Mouse (Mus musculus) R1 (cell line): ENCODE measurements around the gene Gpr88.

Experiments used
- DNase-seq: peaks from one replicate; pipeline ENCODE4 v3.0.0-alpha.2; 2018; ENCODE audit warnings: low read depth, low spot score

Gene Gpr88

DNA sequence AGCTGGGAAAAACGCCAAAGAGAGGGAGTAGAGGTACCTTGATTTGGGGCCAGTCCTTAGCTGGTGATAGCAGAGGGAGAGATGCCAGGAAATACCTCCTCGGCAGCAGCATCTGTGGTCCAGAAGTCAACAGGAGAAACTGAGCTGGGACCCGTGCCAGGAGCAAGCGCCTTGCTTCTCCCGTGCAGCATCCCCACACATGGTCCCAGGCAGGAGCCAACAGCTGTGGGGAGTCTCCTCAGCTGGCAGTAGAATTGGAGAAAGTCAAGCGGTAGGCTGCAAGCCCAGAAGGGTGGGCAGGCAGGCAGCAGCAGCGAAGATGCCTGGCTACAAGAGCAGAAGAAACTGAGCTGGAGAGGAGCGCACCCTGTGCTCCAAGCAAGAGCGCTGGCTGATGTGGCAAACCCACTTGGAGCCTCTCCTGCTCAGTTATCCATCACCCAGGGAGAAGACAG, at the start of gene Gpr88:
Gene Gpr88, minus strand, starts transcription at position 427 of the 455 bp plus-strand sequence.
- peak; percentile 18 for DNase-seq

DNA sequence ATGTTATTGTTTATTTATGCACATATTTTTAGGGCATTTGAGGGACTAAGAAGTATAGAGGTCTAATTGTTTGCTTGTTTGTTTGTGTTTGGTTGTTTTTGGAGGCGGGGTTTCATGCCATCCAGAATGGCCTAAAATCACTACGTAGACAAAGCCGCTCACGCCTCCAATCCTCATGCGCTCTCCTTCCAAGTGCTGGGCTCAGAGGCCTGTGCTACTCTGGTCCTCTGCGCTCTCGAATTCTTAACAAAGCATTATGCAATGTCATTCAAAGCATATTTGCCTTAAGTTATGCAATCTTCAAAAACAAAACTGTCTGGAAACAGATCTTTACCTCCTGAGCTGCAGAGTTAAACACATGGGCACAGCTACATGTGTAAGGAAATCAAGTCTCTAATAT, 49.3 kb upstream of the Gpr88 start:
- DNase-seq = no peak

DNA sequence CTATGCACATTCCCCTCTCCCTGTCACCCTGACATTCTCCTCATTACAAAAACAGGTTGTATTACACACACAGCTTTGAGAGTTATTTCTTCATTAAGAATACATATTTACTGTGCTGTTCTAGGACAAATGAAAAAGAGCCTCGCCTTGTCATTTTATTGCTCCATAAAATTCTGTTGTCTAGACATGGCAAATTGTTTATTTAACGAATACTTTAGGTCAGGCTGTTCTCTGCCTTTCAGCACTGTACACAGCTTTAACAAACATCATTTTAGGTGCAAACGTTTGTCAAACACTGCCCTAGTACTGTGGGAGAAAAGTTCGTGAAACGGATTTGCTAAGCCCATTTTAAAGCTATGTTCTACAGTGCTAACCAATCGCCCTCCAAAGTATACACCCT, 48.5 kb upstream of the Gpr88 start:
- no peak for DNase-seq

DNA sequence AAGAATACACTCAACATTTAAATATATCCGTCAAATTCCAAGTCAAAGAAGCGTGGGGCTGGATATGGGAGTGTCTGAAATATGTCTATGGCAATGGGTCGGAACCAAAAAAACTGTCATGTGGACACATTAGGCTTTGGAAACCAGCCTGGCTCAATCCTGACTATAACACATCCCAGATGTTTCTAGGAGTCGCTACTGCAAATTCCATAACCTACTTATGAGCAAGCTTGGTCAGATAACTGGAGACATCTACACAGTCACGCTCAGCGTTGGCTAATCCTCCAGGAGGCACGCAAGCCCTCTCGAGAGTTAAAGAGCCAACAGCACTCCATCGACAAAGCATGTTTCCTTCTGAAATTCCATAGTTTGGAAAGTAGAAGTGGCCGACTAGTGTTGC, 45.4 kb upstream of the Gpr88 start:
- no peak for DNase-seq

DNA sequence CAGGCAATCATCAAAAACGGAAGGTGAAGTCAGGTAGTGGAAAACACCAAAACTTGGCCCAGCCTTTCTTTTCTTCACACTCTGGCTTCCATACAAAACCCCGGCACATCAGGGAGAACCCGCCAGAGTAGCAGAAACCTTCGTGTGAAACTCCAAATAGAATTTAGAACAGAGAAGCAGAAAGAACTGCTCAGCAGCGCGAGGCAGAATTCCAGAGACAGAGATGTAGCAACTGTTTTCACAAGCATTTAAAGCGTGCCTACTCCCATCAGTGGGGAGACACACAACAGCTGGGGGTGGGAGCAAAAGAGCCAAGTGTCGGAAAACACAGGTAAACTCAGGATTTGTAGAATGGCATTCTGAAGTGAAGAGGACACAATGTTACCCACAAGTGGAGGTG, 44.7 kb upstream of the Gpr88 start:
- DNase-seq = no peak

DNA sequence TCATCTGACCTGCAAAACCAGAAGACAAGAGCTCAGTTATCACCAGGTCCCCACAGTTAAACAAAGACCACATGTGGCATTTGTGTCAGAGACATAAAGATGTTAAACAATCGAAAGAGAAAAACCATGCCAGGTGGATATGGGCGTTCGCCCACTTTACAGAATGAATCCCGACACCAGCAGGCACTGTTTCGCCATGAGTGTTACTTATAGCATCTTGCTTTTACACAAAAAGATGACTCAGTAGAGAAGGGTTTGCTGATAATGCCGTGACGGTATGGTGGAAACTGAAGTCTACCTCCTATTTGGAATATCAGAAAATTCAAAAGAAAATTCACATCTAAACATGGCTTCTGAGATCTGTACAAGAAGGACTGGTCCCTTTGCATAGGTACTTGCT, 43.9 kb upstream of the Gpr88 start:
- no peak for DNase-seq

DNA sequence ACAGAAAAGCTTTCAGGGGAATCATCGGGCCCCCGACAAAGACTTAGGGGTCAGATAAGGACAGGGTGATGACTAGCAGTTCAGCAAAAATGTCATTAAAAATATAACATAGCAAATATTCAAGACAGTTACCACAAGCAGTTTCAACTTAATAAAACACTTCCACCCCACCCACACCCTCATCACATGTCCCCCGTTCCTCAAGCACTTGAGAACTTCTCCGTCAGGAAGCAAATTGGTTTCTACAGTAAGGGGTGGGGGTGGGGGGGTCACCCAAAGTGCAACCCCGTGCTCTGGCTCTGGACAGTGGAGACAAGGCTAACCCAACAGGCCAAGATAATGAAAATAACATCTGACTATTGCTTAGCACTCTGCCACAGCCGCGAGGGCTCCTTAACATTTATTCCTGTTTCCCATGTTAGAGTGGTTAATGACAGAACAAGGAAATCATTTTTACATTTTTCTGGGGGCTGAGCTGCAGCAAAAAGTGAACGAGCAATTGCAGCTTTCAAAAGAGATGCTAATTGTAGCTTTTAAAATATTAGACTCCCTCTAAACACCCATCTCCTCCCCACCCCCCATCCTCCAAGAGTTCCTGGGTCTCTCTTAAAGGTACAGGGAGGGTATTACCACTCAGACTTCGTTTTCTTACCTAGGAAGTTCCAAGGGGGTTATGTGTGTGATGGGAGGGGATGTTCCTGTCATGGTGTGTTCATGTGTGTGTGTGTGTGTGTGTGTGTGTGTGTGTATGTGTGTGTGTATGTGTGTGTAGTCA, 36.9 kb upstream of the Gpr88 start:
- DNase-seq = no peak

DNA sequence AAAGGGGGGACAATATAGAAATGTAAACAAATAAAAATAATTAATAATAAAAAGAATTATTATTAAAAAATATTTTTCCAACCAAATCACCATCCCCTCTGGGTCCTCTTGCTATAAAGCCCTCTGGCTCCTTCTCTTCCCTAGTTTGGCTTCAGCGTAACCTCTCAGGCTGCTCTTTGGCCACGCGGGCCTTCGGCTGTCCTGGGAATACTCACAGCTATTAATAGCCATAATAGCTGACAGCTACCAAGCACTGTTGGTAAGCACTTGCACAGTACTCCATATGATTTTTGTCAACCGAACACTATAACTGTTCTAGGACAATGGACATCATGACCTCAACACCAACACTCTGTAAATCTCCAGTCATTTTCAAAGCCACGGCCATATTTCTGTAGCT, 35.5 kb upstream of the Gpr88 start:
- DNase-seq = no peak

DNA sequence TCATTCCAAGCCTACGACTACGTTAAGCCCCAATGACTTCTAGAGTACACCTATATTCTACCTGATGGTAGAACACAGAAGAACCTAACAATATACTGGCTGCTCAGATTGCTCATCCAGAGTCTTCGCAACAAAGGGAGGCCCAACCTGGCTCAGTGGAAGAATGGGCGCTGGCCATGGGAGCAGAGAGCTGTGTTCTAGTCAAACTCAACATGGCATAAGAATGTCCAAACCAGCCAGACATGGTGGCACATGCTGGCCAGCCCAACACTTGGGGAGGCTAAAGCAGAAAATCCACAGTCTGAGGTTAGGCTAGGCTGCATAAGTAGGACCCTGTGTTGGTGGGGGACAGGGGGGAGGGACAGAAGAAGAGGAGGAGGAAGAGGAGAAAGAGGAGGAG, 31.4 kb upstream of the Gpr88 start:
- DNase-seq = no peak

DNA sequence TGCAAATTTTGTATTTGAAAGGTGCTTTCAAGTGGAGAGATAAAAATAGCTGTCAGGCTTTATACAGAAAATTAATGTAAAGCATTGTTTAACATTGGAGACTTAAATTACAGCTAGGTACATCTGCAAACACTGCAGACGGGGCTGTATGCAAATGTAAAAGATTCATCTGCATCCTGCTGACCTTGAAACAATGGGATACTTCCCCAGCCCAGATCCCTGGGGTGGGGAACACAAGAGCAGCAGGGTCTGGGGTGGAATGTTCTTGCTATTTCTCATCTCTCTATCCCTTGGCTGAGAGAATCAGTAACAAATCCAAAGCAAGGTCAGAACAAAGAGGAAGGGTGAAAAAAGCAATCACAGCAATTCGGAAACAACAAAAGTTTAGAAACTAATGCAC, 30.7 kb upstream of the Gpr88 start:
- peak; percentile 75 for DNase-seq

DNA sequence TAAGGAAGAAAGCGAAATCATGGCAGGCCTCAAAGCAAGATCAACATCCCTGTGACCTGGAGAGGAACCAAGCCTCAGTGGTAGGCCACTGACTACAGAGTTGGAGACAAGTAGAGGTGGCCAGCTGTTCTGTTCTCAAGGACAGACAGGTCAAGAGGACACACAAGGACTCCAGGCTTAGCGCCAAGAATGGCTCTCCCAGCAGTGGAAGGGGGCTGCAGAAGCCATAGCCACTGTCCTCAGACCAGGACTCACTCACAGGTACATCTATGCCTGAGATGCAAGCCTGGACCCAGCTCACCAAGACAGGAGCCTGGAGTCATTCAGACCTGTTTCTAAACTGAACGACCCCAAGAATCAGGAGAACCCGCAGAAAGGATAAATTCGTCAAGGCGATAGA, 28.4 kb upstream of the Gpr88 start:
- DNase-seq = no peak

DNA sequence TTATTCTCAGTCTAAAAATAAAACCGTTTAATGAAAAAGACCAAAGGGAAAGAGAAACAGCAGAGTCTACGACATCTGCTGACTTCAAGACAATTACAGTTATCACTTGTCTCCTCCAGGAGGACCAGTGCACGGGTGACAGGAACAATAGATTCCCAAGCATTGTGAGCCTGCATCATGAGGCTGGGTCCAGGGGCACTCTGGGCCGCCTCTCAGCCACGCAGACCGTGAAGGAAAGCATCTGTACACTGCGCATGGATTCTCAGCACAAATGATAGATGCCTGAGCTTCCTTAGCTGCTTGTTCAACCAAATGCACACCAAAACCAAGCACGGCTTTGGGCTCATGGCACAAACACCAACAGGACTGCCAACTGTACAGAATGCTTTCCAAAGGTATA, 23.8 kb upstream of the Gpr88 start:
- DNase-seq = no peak

DNA sequence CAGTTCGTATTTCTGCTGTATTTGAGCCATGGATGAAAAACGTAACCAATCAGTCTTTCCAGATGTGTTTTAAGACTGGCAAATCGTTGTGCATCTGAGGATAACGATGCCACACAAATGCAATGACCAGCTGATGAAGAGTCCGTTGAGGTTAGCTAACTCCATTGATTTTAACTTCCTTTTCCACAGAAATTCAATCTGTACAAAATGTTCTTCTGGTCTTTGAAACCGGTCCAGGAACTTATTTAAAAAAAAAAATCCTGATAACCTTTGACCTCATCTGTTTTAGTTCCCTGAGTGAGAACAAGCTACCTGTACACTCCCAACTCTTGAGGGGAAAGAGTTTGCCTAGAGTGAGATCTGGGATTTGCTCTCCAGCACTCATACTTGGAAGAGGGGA, 18.4 kb upstream of the Gpr88 start:
- DNase-seq = no peak

DNA sequence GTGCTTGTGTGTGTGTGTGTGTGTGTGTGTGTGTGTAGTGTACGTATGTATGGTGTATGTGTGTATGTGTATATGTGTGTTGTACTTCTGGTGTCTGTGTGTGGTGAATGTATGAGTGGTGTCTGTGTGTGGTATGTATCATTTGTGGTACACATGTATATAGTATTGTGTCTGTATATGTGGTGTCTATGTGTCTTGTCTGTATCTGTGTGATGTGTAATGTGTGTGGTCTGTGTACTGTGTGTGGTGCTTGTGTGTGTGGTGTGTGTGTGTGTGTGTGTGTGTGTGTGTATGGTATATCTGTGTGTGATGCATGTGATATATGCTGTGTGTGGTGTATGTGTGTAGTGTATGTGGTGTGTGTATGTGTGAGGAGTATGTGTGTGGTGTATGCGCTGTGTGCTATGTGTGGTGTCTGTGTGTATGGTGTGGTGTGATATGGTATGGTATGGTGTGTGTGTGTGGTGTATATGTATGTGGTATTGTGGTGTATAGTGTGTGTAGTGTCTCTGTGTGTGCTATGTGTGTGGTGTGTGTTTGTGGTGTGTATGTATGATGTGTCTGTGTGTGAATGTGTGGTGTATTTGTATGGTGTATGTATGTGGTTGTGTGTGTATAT, 13.8 kb upstream of the Gpr88 start:
- DNase-seq = no peak

DNA sequence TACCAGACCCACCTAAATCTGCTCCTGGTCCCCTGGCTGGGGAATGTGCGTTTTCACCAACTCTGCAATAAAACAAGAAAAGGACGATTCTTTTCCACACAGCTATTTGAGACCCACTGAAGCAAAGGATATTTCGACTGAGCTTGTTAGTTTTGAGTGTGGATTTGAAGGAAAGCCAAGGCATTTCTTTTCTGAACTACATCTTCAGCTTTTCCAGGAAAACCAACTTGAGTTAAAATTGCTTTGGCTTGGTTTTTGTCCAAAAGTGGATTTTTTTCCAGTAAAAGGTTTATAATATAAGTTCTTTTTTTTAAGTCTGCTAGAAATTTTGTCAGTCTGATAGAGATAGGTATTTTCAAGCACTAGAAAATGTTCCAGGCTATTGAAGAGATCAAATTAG, 13.1 kb upstream of the Gpr88 start:
- DNase-seq = no peak

DNA sequence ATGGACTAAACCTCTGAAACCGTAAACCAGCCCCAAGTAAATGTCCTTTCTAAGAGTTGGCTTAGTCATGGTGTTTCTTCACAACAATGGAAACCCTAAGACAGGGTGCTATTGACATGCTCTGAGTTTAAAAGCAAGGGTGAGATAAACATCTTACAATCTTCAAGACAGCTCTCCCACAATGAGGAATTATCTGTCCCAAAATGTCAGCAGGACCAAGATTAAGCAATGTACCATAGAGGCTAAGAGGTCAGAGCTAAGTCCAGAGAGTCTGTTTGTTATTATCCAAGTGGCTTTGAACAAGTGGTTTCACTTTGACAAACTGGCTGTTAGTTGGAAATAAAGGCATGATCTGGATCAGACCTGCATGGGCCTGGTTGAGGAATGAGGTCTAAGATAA, 10.7 kb upstream of the Gpr88 start:
- no peak for DNase-seq

DNA sequence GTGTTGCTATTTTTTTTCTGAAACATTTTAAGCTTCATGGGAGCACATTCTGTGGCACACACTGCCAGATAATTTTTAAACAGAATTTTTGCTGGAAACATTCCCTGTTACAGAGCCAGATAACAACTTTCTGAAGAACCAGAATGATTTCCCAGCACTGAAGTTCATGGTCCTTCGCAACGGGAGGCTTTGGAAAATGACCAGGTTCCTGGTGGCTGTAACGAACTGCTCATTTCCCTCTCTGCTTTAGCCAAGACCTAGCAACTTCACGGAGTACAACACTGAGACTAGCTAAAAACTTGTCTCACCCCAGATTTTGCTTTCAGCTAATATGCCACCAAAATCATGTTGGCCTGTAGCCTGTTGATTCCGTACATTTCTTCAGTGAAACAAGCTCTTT, 9.8 kb upstream of the Gpr88 start:
- no peak for DNase-seq

DNA sequence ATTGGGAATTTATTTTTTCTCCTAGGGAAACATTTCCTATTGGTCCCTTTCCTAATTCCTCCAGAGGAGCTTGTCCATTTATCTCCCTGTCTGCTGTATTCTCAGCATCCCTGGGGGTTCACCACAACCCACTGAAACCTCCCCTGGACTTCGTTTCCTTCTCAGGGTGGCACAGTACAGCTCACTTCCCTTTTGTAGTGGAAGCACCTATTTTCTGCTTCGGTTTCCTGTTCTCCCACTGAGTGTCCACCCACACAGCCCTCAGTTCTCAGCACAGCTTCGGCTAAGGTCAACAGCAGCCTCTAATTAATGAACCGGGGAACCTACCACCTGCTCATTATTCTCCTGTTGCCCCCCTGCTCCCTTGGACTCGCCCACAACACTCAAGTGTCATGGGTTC, 2.8 kb upstream of the Gpr88 start:
- no peak for DNase-seq

DNA sequence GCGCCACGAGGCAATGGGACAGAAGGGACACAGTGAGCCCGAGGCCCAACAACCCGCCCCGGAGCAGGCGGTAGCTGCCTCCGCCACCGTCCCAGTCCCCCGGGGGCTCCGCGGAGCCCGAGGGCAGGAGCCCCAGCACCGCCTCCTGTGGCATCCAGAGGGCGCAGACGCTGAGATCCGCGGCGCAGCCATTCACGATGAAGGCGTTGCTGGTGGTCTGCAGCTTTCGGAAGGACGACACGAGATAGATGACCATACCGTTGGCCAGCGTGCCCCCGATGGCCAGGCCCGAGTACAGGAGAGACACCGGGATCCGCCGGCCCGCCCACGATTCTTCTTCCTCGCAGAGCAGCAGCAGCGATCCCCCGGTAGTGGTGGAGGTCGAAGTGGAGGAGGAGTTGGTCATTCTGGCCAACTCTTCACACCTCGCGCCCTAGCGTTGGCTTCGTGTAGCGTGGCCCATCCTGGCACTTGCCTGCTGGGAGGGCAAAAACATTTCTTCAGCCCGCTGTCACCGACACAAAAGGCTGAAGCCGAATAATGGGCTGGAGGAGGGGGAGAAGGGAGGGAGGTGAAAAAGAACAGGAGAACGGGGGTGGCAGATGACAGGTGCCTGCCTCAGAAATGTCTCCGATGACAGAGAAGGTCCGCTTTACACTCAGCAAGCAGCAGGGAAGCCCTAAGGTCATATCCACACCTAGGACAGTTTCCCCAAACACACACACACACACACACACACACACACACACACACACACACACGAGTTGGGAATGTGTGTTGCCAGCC, 855 bp downstream of the Gpr88 start:
- DNase-seq = peak; percentile 27

DNA sequence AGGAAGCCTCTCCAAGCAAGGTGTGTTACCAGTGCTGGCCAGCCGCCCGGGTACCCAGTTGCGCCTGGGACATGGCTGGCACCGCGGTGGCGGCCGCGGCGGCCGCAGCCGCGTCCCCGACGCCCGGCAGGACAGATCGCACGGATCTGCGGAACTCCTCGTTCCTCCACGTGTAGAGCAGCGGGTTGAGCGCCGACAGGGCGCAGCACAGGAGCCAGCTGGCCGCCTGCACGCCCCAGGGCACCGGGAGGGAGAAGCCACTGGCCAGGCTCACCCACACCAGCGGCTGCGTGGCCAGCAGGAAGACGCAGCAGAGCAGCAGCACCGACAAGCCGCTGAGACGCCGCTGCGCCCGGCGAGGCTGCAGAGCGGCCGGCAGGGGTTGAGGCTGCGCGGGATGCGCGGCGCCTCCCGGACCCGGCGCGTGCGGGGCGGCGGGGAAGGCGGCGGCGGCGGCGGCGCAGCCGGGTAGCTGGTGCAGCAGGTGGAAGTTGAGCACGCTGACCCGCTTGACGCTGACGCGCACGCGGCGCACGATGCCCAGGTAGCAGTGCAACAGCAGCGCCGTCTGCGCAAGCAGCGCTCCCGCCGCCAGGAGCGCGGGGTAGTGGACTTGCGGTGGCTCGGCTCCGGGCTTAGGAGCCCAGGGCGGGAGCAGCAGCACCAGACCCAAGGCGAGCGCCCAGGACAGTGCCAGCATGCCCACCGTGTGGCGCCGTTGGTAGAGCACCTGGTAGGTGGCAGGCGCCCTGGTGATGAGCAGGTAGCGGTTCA, 1.6 kb downstream of the Gpr88 start:
- peak; percentile 46 for DNase-seq

DNA sequence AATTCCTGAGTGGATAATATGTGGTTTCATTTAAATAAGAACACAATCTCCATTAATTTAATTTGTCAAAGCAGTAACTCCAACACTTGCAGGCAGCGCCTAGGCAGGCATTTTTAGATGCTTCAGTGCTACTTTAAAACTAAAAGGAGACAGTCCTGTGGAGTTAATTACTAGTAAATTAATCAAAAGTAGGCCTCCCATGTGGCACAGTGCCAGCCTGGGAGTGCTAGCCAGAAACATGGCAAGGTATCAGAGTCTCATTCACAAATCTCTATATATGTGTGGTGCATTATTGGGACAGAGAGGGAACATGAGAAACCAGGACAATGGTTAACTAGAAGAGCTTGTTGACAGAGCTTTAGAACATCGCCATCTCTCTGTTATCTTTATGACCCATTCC, 4.3 kb downstream of the Gpr88 start:
- no peak for DNase-seq

DNA sequence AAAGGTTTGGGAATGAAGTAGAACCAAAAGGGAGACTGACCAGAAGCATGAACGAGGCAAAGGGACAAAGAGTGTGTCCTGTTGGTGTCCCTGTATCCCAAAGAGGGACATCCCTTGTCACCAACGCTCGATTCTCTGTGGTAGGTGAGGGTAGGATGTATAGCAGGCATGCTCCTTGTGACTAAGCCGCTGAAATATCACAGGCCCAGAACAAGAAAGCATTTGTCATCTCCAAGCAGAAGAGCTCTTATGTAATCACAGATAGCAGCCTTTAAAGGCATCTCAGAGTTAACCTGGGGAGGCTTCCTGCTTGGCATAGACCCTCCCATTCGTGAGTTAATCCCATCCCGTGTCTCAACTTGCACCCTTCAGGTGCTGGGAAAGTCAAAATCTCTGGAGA, 8.8 kb downstream of the Gpr88 start:
- no peak for DNase-seq
